Mouse (Mus musculus) MEL (cell line): ENCODE measurements at regions not wholly inside any gene's neighbourhood (a gene's known extent, or its start where the extent isn't known, plus 50 kb on each side); places are given as distances from the start of the nearest gene placed in this dataset.
A peak's percentile ranks its signal among the peaks of the same experiment; 100 is the strongest.

Experiments
- DNase-seq: peaks from one replicate; pipeline ENCODE4 v3.0.0; 2011; ENCODE audit warnings: low read depth, low spot score
- H3K27ac ChIP-seq: 2 replicates; pipeline ENCODE4 v1.5.1; 2012; ENCODE audit warnings: low read depth, mild to moderate bottlenecking, control low read depth, low read length, moderate library complexity; ENCODE audit not compliant: control insufficient read depth
- H3K27me3 ChIP-seq, 2 experiments: fragments of 150-350 bp in 1 of 2; sonication (generic) in 1 of 2; 2 replicates each; pipeline ENCODE4 v1.6.1; 2012; ENCODE audit warnings: low read length in 2 of 2, mild to moderate bottlenecking in 2 of 2, improper control_type of control experiment in 1 of 2, moderate library complexity in 1 of 2; ENCODE audit not compliant: insufficient read depth in 2 of 2, control insufficient read depth in 1 of 2
- H3K36me3 ChIP-seq, 2 experiments: 2 replicates each; pipeline ENCODE4 v1.6.1; 2012 to 2014; ENCODE audit warnings: low read length in 2 of 2, improper control_type of control experiment in 1 of 2, inconsistent platforms in 1 of 2, mild to moderate bottlenecking in 1 of 2; ENCODE audit not compliant: insufficient read depth in 2 of 2, control insufficient read depth in 1 of 2
- H3K4me1 ChIP-seq, 2 experiments: fragments of 150-350 bp in 1 of 2; sonication (generic) in 1 of 2; 2 replicates each; pipeline ENCODE4 v1.6.1; 2012; ENCODE audit warnings: low read length in 2 of 2, improper control_type of control experiment in 1 of 2, mild to moderate bottlenecking in 1 of 2; ENCODE audit not compliant: insufficient read depth in 2 of 2, control insufficient read depth in 1 of 2
- H3K4me3 ChIP-seq, 2 experiments: fragments of 150-350 bp in 1 of 2; sonication (generic) in 1 of 2; 2 replicates each; pipeline ENCODE4 v1.5.1; 2012; ENCODE audit warnings: low read depth in 2 of 2, low read length in 2 of 2, mild to moderate bottlenecking in 2 of 2, moderate library complexity in 2 of 2, control low read depth in 1 of 2, improper control_type of control experiment in 1 of 2; ENCODE audit not compliant: control insufficient read depth in 1 of 2, insufficient read depth in 1 of 2
- H3K79me2 ChIP-seq: 2 replicates; pipeline ENCODE4 v1.6.1; 2012; ENCODE audit warnings: mild to moderate bottlenecking, low read length, moderate library complexity; ENCODE audit not compliant: control insufficient read depth, poor library complexity, insufficient read depth
- H3K9ac ChIP-seq: 2 replicates; pipeline ENCODE4 v1.6.1; 2012; ENCODE audit warnings: low read depth, mild to moderate bottlenecking, control low read depth, low read length, moderate library complexity; ENCODE audit not compliant: control insufficient read depth, poor library complexity, severe bottlenecking
- H3K9me3 ChIP-seq: fragments of 150-350 bp; sonication (generic); replicated peaks from 2 replicates; pipeline ENCODE4 v1.6.1; 2012; ENCODE audit warnings: mild to moderate bottlenecking, low read length, improper control_type of control experiment, moderate library complexity; ENCODE audit not compliant: insufficient read depth
- CHD2 ChIP-seq: IDR thresholded peaks from 2 replicates; pipeline ENCODE4 v1.6.1; 2011; ENCODE audit warnings: low read length, improper control_type of control experiment
- CTCF ChIP-seq, 3 experiments: IDR thresholded peaks in 2 of 3; conservative IDR thresholded peaks in 1 of 3; 2 replicates each; pipeline ENCODE4 v1.5.1; 2011 to 2012; ENCODE audit warnings: low read length in 3 of 3, low read depth in 2 of 3, mild to moderate bottlenecking in 2 of 3, improper control_type of control experiment in 1 of 3, inconsistent platforms in 1 of 3, mixed read lengths in 1 of 3, moderate library complexity in 1 of 3; ENCODE audit not compliant: control insufficient read depth in 1 of 3, insufficient read depth in 1 of 3, poor library complexity in 1 of 3, severe bottlenecking in 1 of 3
- ELF1 ChIP-seq: IDR thresholded peaks from 2 replicates; pipeline ENCODE4 v1.6.1; 2014; ENCODE audit warnings: low read depth, mild to moderate bottlenecking, inconsistent platforms, low read length, improper control_type of control experiment, moderate library complexity
- EP300 ChIP-seq, 2 experiments: IDR thresholded peaks; 2 replicates each; pipeline ENCODE4 v1.6.1; 2011; ENCODE audit warnings: improper control_type of control experiment in 2 of 2, low read length in 2 of 2, low read depth in 1 of 2, mild to moderate bottlenecking in 1 of 2
- ETS1 ChIP-seq: IDR thresholded peaks from 2 replicates; pipeline ENCODE4 v1.6.1; 2012; ENCODE audit warnings: low read depth, mild to moderate bottlenecking, inconsistent platforms, low read length, improper control_type of control experiment, moderate library complexity
- GATA1 ChIP-seq: IDR thresholded peaks from 2 replicates; pipeline ENCODE4 v1.6.1; 2011; ENCODE audit warnings: low read depth, low read length, improper control_type of control experiment
- JUND ChIP-seq: IDR thresholded peaks from 2 replicates; pipeline ENCODE4 v1.6.1; 2011; ENCODE audit warnings: low read depth, mild to moderate bottlenecking, improper control_type of control experiment, low read length
- MAX ChIP-seq: IDR thresholded peaks from 2 replicates; pipeline ENCODE4 v1.6.1; 2011; ENCODE audit warnings: low read length, improper control_type of control experiment
- MXI1 ChIP-seq: IDR thresholded peaks from 2 replicates; pipeline ENCODE4 v1.6.1; 2011; ENCODE audit warnings: mild to moderate bottlenecking, low read depth, low read length, improper control_type of control experiment
- POLR2AphosphoS2 ChIP-seq: IDR thresholded peaks from 2 replicates; pipeline ENCODE4 v1.6.1; 2011; ENCODE audit warnings: low read length, improper control_type of control experiment
- RAD21 ChIP-seq: IDR thresholded peaks from 2 replicates; pipeline ENCODE4 v1.6.1; 2011; ENCODE audit warnings: mild to moderate bottlenecking, low read depth, low read length, improper control_type of control experiment
- SMC3 ChIP-seq: IDR thresholded peaks from 2 replicates; pipeline ENCODE4 v1.6.1; 2011; ENCODE audit warnings: low read depth, low read length, improper control_type of control experiment
- TAL1 ChIP-seq: IDR thresholded peaks from 2 replicates; pipeline ENCODE4 v1.6.1; 2012; ENCODE audit warnings: mild to moderate bottlenecking, inconsistent platforms, low read length, moderate library complexity, mixed read lengths
- TCF12 ChIP-seq: IDR thresholded peaks from 2 replicates; pipeline ENCODE4 v1.6.1; 2014; ENCODE audit warnings: low read depth, mild to moderate bottlenecking, inconsistent platforms, low read length, improper control_type of control experiment, moderate library complexity
- ZC3H11A ChIP-seq: IDR thresholded peaks from 2 replicates; pipeline ENCODE4 v1.6.1; 2012; ENCODE audit warnings: low read depth, mild to moderate bottlenecking, inconsistent platforms, low read length, improper control_type of control experiment

DNA sequence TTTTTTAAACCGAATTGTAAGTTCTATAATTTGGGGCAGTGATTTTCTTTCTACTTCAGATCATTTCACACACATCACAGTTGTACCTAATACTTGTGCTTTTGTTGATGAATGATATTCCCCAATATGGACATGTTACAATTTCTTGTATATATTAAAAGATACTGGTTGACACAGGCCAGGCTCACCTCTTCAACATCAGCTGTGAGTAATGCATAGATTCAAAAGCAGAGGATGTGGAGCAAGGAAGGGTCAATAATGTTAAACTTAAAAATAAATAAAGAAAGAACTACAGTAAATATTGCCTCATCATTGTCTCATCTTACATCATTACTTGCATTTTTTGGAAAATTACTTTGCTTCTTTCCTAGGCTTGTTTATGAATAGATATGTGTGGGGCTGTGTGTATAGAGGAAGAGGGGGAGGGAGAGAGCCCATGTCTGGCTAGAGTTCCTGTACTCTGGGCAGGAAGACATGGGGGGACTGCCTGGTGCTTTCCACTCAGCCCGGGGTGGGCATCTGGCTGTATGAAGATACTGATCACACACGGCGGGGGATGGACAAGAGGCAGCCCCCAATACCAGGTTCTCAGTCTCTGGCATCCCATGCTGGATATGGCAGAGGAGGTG lies 490.1 kb downstream of the Gm6377 start:
- Histone ChIP-seq H3K9me3 (no peaks in the 10 kb centered on the region), H3K27ac (no peak overlapping the region), H3K36me3 (no peaks in the 10 kb centered on the region), H3K9ac (no peak overlapping the region), H3K4me1 (no peaks in the 10 kb centered on the region), H3K79me2 (no peaks in the 10 kb centered on the region), H3K27me3 (no peaks in the 10 kb centered on the region), H3K4me3 (no peak overlapping the region)
- TF ChIP-seq JUND (no peak), CHD2 (no peak), MAX (no peak), POLR2AphosphoS2 (no peak), GATA1 (no peak), EP300 (IDR thresholded peaks at IDR 0.05; ENCODE audit: low read depth in 1 of 2, low read length in 2 of 2) (no peak), ZC3H11A (no peak), MXI1 (no peak), TCF12 (no peak), ELF1 (no peak), CTCF (IDR thresholded peaks at IDR 0.05 in 2 of 3, conservative IDR thresholded peaks at IDR 0.05 in 1 of 3; ENCODE audit: control insufficient read depth in 1 of 3, insufficient read depth in 1 of 3, low read depth in 2 of 3, low read length in 3 of 3, poor library complexity in 1 of 3, severe bottlenecking in 1 of 3) (no peak)
- no peak for DNase-seq

- no peaks in the 10 kb centered on the region for H3K9me3 ChIP-seq
- TF ChIP-seq TAL1 (no peak), GATA1 (peak; percentile 46), ELF1 (no peak), SMC3 (peak; percentile 93), ZC3H11A (peak; percentile 97), ETS1 (no peak), CTCF (IDR thresholded peaks at IDR 0.05 in 2 of 3, conservative IDR thresholded peaks at IDR 0.05 in 1 of 3; ENCODE audit: control insufficient read depth in 1 of 3, insufficient read depth in 1 of 3, low read depth in 2 of 3, low read length in 3 of 3, poor library complexity in 1 of 3, severe bottlenecking in 1 of 3) (peak in 2 of 3 experiments; percentile 8 to 83; a peak in 4 of 6 replicates), RAD21 (peak; percentile 96)
- H3K27ac ChIP-seq = no peak overlapping the region
- H3K27me3 ChIP-seq = no peaks in the 10 kb centered on the region
- H3K4me3 ChIP-seq = no peak overlapping the region
- peaks cover 0 to 13% of the 10 kb centered on the region in 2 experiments; a peak in 2 of 4 replicates for H3K36me3 ChIP-seq
- no peaks in the 10 kb centered on the region for H3K79me2 ChIP-seq
- H3K4me1 ChIP-seq = peaks cover 0 to 10% of the 10 kb centered on the region in 2 experiments; a peak in 3 of 4 replicates
- DNase-seq = peak; percentile 86
- H3K9ac ChIP-seq = no peak overlapping the region
Observed at GRCm38 (mm10) chrX:109734961-109735537, 538.5 kb downstream of the Gm6377 start.
